In the genomic region with DNA sequence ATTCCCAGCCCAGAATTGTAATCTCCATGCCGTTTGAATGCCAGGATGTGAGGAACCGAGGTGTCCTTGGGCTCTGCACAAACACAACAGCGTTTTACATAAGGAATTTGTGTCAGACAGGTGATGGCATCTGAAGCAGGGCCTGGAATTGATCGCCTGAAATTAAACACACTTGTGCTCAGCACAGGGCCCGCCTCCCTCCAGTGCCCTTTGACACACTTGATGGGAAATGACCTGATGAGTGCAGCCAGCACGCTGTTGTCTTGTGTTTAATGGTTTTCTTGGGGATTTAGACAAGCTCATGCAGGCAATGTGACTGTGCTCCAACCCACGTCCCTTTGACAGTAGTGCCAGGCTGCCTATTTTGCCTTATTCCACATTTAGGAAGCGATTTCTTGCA, we compare ENCODE assay signal across 26 mouse cellular contexts. TPM values are rescaled to one million over a fixed set of nuclear protein-coding genes. Genes with fewer than 3 reads are reported as not detected.
DNase-seq lines count a peak whose midpoint lies in the region; ATAC-seq lines count a peak whose summit lies in the region.
"Had no signal": no experiment of that assay in that cellular context is flagged by ENCODE, and none has a peak within 500 bp of the region (broad histone marks: within the 10 kb centered on the region; RNA-seq: fewer than 3 reads in every experiment).

No protein-coding gene starts in this region.

- no peak overlapping the region for H3K9ac ChIP-seq in liver, embryonic 16.5 days (ENCODE audit: low read depth, low read length)
- H3K9ac ChIP-seq in liver, embryonic 11.5 days (ENCODE audit: low read depth, low read length): no peak overlapping the region
- H3K9ac ChIP-seq: embryonic facial prominence, embryonic 12.5 days; forebrain, embryonic 13.5 days; forebrain, embryonic 15.5 days; forebrain, postnatal 0 days had no signal

- DNase-seq in cerebellum, adult 9-10 months: peak; percentile 5
- no peak for DNase-seq in cerebellum, postnatal 36 days
- peak; percentile 15 for DNase-seq in embryo, embryonic 10.5 days (ENCODE audit: low spot score)
- DNase-seq in embryo, embryonic 9.5 days (ENCODE audit: extremely low spot score): no peak
- no peak for DNase-seq in liver, embryonic 11.5 days (ENCODE audit: low spot score)
- DNase-seq: adrenal gland, adult 8-10 months; adrenal gland, postnatal 14 days; adrenal gland, postnatal 36 days; B cell, adult 2 months; cerebellum, adult 11-12 months; cerebellum, adult 2 months; cerebellum, adult 9-11 months; cerebellum, postnatal 14 days; forebrain, postnatal 0 days had no signal

- WGBS in liver, embryonic 16.5 days (ENCODE audit: insufficient replicate concordance): 40% methylated on average over 8 of the region's 8 CpGs
- 47% methylated on average over 8 of the region's 8 CpGs for WGBS in liver, embryonic 11.5 days

- H3K36me3 ChIP-seq in liver, embryonic 16.5 days (ENCODE audit: control insufficient read depth, insufficient read depth): no peaks in the 10 kb centered on the region
- no peaks in the 10 kb centered on the region for H3K36me3 ChIP-seq in liver, embryonic 11.5 days (ENCODE audit: control insufficient read depth, insufficient read depth, low read length)
- H3K36me3 ChIP-seq: embryonic facial prominence, embryonic 10.5 days; embryonic facial prominence, embryonic 12.5 days; forebrain, embryonic 15.5 days; G1E had no signal

- H3K27ac ChIP-seq in liver, embryonic 16.5 days (ENCODE audit: low read length): no peak overlapping the region
- no peak overlapping the region for H3K27ac ChIP-seq in liver, embryonic 11.5 days (ENCODE audit: low read depth, low read length)
- H3K27ac ChIP-seq: embryonic facial prominence, embryonic 10.5 days; embryonic facial prominence, embryonic 12.5 days; forebrain, embryonic 13.5 days; forebrain, embryonic 15.5 days had no signal

- H3K4me3 ChIP-seq in liver, embryonic 16.5 days (ENCODE audit: low read depth, low read length): no peak overlapping the region
- H3K4me3 ChIP-seq in liver, embryonic 11.5 days (ENCODE audit: low read depth, low read length): no peak overlapping the region
- H3K4me3 ChIP-seq: embryonic facial prominence, embryonic 10.5 days; embryonic facial prominence, embryonic 12.5 days; forebrain, embryonic 13.5 days; forebrain, embryonic 15.5 days had no signal

- H3K27me3 ChIP-seq in liver, embryonic 16.5 days (ENCODE audit: control insufficient read depth, insufficient read depth, low read depth, low read length): no peaks in the 10 kb centered on the region
- no peaks in the 10 kb centered on the region for H3K27me3 ChIP-seq in liver, embryonic 11.5 days (replicated peaks; ENCODE audit: control insufficient read depth, insufficient read depth, low read length)
- H3K27me3 ChIP-seq: embryonic facial prominence, embryonic 12.5 days; forebrain, embryonic 13.5 days; forebrain, embryonic 15.5 days; Patski had no signal

- no peaks in the 10 kb centered on the region for H3K9me3 ChIP-seq in liver, embryonic 16.5 days (replicated peaks; ENCODE audit: control insufficient read depth, low read length)
- no peaks in the 10 kb centered on the region for H3K9me3 ChIP-seq in liver, embryonic 11.5 days (ENCODE audit: control insufficient read depth, low read length)
- H3K9me3 ChIP-seq: embryonic facial prominence, embryonic 10.5 days; embryonic facial prominence, embryonic 12.5 days; forebrain, embryonic 13.5 days; forebrain, embryonic 15.5 days had no signal

- 0 out of 2 replicates have a peak, but pooled peaks have one; percentile 30 for ATAC-seq in liver, embryonic 16.5 days (ENCODE audit: low read depth)
- ATAC-seq in liver, embryonic 11.5 days (replicated peaks; ENCODE audit: low FRiP score): no peak
- ATAC-seq: activated CD4-positive, CD25-positive, alpha-beta regulatory T cell, adult 4 months; CD4-positive, CD25-positive, alpha-beta regulatory T cell, adult 4 months; forebrain, embryonic 13.5 days; forebrain, embryonic 15.5 days; forebrain, postnatal 0 days; Patski had no signal

- H3K4me1 ChIP-seq in liver, embryonic 16.5 days (ENCODE audit: control insufficient read depth, low read depth, low read length): no peaks in the 10 kb centered on the region; the same call in 1 of the 2 replicates
- H3K4me1 ChIP-seq in liver, embryonic 11.5 days (replicated peaks; ENCODE audit: control insufficient read depth, insufficient read depth, low read length): 0 out of 2 replicates have a peak, but pooled peaks cover 2% of the 10 kb centered on the region

- no peak overlapping the region for H3K4me2 ChIP-seq in liver, embryonic 16.5 days (ENCODE audit: low read depth, low read length)
- no peak overlapping the region for H3K4me2 ChIP-seq in liver, embryonic 11.5 days
- H3K4me2 ChIP-seq: embryonic facial prominence, embryonic 12.5 days; forebrain, embryonic 13.5 days; forebrain, embryonic 15.5 days had no signal

RNA-seq across cellular contexts. Expression of gene Gm11985, which starts 0.9 kb away (rescaled TPM):
- not detected in 2 replicates for polyA plus RNA-seq in liver, embryonic 16.5 days (2015; fragmentation: Nextera tagmentation; extraction: Ambion mirVana)
- not detected in 2 replicates for polyA plus RNA-seq in liver, embryonic 11.5 days (2014; fragmentation: Nextera tagmentation; extraction: Ambion mirVana)
- polyA plus RNA-seq: activated CD4-positive, CD25-positive, alpha-beta regulatory T cell, adult 4 months; CD4-positive, CD25-positive, alpha-beta regulatory T cell, adult 4 months; cerebellum, adult 2 months; cortical plate, adult 2 months; embryonic facial prominence, embryonic 12.5 days; embryonic facial prominence, embryonic 14.5 days; forebrain, embryonic 11.5 days; forebrain, embryonic 13.5 days; forebrain, embryonic 15.5 days; forebrain, postnatal 0 days; G1E; Patski had no signal

RNA-seq across cellular contexts. Expression of gene Igfbp1, which starts 10.1 kb away (rescaled TPM):
- polyA plus RNA-seq in liver, embryonic 16.5 days (2015; fragmentation: Nextera tagmentation; extraction: Ambion mirVana): 339 and 343 TPM in 2 replicates
- polyA plus RNA-seq in liver, embryonic 11.5 days (2014; fragmentation: Nextera tagmentation; extraction: Ambion mirVana): 48.2 and 49.9 TPM in 2 replicates
- polyA plus RNA-seq: activated CD4-positive, CD25-positive, alpha-beta regulatory T cell, adult 4 months; CD4-positive, CD25-positive, alpha-beta regulatory T cell, adult 4 months; forebrain, postnatal 0 days; G1E had no signal

RNA-seq across cellular contexts. Expression of gene Igfbp3, which starts 26.3 kb away (rescaled TPM):
- 14.3 and 14.9 TPM in 2 replicates for polyA plus RNA-seq in liver, embryonic 16.5 days (2015; fragmentation: Nextera tagmentation; extraction: Ambion mirVana)
- polyA plus RNA-seq in liver, embryonic 11.5 days (2014; fragmentation: Nextera tagmentation; extraction: Ambion mirVana): 42.1 and 45.2 TPM in 2 replicates
- polyA plus RNA-seq: activated CD4-positive, CD25-positive, alpha-beta regulatory T cell, adult 4 months; CD4-positive, CD25-positive, alpha-beta regulatory T cell, adult 4 months; G1E had no signal

Comparison
In these comparisons a context has a peak if more than half of its experiments do, and no peak if none do; other contexts are left out.
1. DNase-seq: peak in cerebellum, adult 9-10 months (single experiment) and embryo, embryonic 10.5 days (single experiment); none in cerebellum, postnatal 36 days (0 of 2), embryo, embryonic 9.5 days (single experiment) and liver, embryonic 11.5 days (single experiment).